Mouse (Mus musculus): Measurements from ENCODE around the gene Lgi4. TPM values are rescaled to one million over a fixed set of nuclear protein-coding genes. Genes with fewer than 3 reads are reported as not detected.

The Lgi4 gene
- polyA plus RNA-seq, 1 experiment from 2014 or later = 0.22 TPM

- Histone ChIP-seq H3K79me2 (ENCODE audit: inconsistent target) (no peaks in the 10 kb centered on the region), H3K36me3 (ENCODE audit: inconsistent target) (no peaks in the 10 kb centered on the region), H3K27ac (no peak overlapping the region), H3K4me3 (ENCODE audit: inconsistent target) (no peak overlapping the region)
- 83% methylated on average over 6 of the region's 6 CpGs for WGBS (ENCODE audit: missing documents)
Measured at GRCm38 (mm10) chr7:31077470-31077869, 18.3 kb downstream of the Lgi4 start.

DNA sequence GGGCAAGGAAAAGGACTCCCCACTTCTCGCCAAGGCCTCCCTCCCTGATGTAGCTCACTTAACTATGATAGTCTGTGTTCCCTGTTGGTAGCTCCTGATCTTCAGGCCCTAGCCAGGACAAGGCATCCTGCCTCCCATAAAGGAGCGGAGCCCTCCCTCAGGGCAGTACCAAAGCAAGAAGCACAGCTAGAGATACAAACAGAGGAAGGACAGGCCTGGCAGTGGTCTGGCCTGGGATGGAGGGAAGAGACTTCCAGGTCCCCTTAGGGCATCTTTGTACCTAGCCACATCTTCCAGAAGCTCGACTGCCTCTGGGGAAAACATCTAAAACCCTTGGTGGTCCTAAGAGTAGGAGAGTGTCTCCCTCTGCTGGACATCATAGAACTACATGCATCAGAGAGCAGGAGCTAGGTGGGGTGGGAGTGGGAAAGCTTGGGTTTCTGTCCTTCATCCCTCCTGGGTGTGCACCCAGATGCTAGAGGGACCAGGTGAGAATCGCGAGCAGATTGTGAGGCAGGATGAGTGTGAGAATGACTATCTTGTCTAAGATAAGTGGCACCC, 18.8 kb downstream of the Lgi4 start:
- Histone ChIP-seq H3K27ac (no peak overlapping the region), H3K4me3 (ENCODE audit: inconsistent target) (no peak overlapping the region), H3K36me3 (ENCODE audit: inconsistent target) (no peaks in the 10 kb centered on the region), H3K79me2 (ENCODE audit: inconsistent target) (no peaks in the 10 kb centered on the region)
- WGBS (ENCODE audit: missing documents) = 36% methylated on average over 5 of the region's 5 CpGs

DNA sequence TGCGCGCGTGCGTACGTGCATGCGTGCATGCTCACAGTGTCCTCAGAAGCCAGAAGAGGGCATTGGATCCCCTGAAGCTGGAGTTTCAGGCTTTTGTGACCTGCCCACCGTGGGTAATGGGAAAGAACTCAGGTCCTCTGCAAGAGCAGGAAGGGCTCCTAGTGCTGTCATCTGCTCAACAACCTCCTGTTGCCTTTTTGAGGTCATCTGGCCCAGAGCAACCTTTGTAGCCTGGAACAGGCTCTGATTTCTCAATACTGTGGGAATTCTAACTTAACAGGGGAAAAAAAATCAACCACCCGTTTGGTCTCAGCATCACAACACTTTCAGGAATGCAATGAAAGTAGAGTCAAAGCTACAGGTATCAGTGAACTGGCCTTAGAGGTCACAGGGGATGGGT, 20.5 kb downstream of the Lgi4 start:
- no peak overlapping the region for H3K27ac ChIP-seq
- H3K79me2 ChIP-seq (ENCODE audit: inconsistent target) = no peaks in the 10 kb centered on the region
- 84% methylated on average over 5 of the region's 8 CpGs for whole genome bisulfite sequencing (ENCODE audit: missing documents)
- H3K4me3 ChIP-seq (ENCODE audit: inconsistent target) = no peak overlapping the region
- H3K36me3 ChIP-seq (ENCODE audit: inconsistent target) = no peaks in the 10 kb centered on the region

DNA sequence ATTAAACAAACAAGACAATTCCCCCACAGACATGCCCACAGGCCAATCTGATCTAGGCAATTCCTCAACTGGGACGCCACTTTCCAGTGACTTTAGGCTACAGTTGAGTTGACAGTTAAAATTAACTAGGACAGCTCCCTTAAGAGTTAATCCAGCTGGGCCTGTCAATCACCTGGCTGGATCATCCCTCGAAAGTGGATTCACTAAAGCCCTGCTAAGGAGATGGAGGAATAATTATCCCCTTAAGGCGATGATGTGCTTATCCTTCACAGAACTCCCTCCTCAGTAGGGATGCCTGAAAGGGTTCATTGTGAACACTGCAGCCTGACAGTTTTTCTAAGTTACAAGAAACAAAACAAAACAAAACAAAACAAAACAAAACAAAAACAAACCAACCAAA, 21.5 kb downstream of the Lgi4 start:
- WGBS (ENCODE audit: missing documents) = 93% methylated on average over 3 of the region's 3 CpGs
- Histone ChIP-seq H3K79me2 (ENCODE audit: inconsistent target) (no peaks in the 10 kb centered on the region), H3K36me3 (ENCODE audit: inconsistent target) (no peaks in the 10 kb centered on the region), H3K27ac (no peak overlapping the region), H3K4me3 (ENCODE audit: inconsistent target) (no peak overlapping the region)

DNA sequence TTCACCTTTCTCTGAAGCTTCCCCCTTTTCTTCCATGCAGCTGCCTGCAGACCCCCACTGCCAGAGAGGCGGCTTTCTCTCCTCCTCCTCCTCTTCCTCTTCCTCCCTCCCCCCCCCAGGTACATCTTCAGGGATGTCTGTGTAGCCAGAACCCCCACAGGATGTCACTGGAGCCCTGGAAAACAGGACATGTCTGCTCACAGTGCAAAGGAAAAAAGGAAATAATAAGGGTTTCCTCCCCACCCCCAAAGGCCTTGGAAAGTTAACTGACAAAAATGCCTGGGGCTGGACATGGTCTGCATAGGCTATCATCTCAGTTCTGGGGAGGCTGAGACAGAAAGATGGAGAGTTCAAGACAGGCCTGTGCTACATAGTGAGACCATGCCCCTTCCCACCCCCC, 22.0 kb downstream of the Lgi4 start:
- H3K4me3 ChIP-seq (ENCODE audit: inconsistent target) = no peak overlapping the region
- no peaks in the 10 kb centered on the region for H3K79me2 ChIP-seq (ENCODE audit: inconsistent target)
- H3K36me3 ChIP-seq (ENCODE audit: inconsistent target) = no peaks in the 10 kb centered on the region
- WGBS (ENCODE audit: missing documents) = 59% methylated on average over 1 of the region's 1 CpGs
- no peak overlapping the region for H3K27ac ChIP-seq

- Histone ChIP-seq H3K4me3 (ENCODE audit: inconsistent target) (no peak overlapping the region), H3K79me2 (ENCODE audit: inconsistent target) (no peaks in the 10 kb centered on the region), H3K36me3 (ENCODE audit: inconsistent target) (no peaks in the 10 kb centered on the region), H3K27ac (no peak overlapping the region)
Measured at GRCm38 (mm10) chr7:31082106-31082505, 23.0 kb downstream of the Lgi4 start.

DNA sequence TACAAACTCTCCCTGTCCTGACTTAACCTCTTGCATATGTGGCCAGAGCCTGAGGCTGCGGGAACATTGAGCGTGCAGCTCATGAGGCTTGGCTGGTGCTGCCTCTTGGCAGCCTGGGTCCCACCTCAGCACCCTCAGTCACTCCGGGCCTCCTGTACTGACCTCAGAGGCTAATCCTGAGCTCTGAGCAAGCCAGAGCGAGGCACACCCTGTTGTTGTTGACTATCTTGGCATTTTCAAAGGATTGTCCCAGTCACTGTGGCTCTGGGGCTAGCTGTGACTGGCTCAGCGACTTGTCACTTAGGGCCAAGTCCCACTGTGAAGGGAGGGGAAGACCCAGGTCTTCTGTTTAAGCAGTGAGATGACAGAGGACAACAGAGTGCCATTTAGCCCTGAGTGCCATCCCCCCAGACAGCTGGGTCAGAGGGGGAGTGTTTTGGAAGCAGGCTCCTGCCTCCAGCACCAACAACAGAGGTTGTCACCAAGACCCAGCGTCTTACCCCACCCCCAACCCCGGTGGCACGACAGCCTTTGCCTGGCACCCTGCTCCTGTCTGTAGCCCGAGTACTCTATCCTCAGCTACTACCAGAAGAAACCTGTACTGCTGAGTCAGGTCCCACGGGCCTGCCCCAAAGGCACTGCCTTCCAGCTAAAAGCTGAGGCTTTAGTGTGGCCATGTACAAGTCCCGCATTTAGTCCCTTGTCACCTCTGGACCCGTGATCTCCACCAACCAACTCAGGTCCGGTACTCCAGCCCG, 23.9 kb downstream of the Lgi4 start:
- Histone ChIP-seq H3K4me3 (ENCODE audit: inconsistent target) (no peak overlapping the region), H3K27ac (no peak overlapping the region), H3K79me2 (ENCODE audit: inconsistent target) (no peaks in the 10 kb centered on the region), H3K36me3 (ENCODE audit: inconsistent target) (no peaks in the 10 kb centered on the region)
- WGBS (ENCODE audit: missing documents) = 86% methylated on average over 14 of the region's 14 CpGs

GRCm38 (mm10) chr7:31084140-31084539, 25.0 kb downstream of the Lgi4 start:
- Histone ChIP-seq H3K36me3 (ENCODE audit: inconsistent target) (no peaks in the 10 kb centered on the region), H3K27ac (no peak overlapping the region), H3K79me2 (ENCODE audit: inconsistent target) (no peaks in the 10 kb centered on the region), H3K4me3 (ENCODE audit: inconsistent target) (no peak overlapping the region)
- 83% methylated on average over 9 of the region's 9 CpGs for WGBS (ENCODE audit: missing documents)

GRCm38 (mm10) chr7:31085171-31085570, 26.0 kb downstream of the Lgi4 start:
- H3K79me2 ChIP-seq (ENCODE audit: inconsistent target) = no peaks in the 10 kb centered on the region
- 66% methylated on average over 3 of the region's 3 CpGs for WGBS (ENCODE audit: missing documents)
- H3K36me3 ChIP-seq (ENCODE audit: inconsistent target) = no peaks in the 10 kb centered on the region
- no peak overlapping the region for H3K27ac ChIP-seq
- H3K4me3 ChIP-seq (ENCODE audit: inconsistent target) = no peak overlapping the region

DNA sequence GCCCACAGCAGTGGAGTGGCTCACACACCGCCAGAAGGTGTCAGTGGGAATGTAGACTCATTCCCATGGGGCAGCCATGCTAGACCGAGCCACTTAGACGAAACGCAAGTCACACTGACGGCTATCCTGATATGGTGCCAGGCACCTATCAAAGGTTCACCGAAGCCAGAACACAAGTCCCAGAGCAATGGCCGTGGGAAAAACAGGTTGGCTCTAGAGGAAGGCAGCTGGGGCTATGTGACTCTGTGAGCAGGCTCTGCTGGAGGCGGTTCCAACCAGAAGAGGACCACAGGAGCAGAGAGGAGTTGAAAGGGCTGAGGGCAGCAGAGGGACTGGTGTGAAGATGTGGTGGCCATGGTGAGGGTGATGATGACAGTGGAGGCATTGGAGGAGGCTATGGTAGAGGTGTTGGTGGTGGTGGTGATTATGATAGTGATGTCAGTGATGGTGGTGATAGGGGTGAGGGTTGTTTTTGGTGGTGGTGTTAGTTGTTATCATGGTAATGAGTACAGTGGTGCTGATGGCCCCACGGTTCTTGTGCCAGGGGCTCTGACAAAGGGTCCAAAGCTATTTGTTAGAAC, 27.1 kb downstream of the Lgi4 start:
- no peaks in the 10 kb centered on the region for H3K36me3 ChIP-seq (ENCODE audit: inconsistent target)
- H3K27ac ChIP-seq = no peak overlapping the region
- no peaks in the 10 kb centered on the region for H3K79me2 ChIP-seq (ENCODE audit: inconsistent target)
- H3K4me3 ChIP-seq (ENCODE audit: inconsistent target) = no peak overlapping the region
- 95% methylated on average over 9 of the region's 9 CpGs for WGBS (ENCODE audit: missing documents)

DNA sequence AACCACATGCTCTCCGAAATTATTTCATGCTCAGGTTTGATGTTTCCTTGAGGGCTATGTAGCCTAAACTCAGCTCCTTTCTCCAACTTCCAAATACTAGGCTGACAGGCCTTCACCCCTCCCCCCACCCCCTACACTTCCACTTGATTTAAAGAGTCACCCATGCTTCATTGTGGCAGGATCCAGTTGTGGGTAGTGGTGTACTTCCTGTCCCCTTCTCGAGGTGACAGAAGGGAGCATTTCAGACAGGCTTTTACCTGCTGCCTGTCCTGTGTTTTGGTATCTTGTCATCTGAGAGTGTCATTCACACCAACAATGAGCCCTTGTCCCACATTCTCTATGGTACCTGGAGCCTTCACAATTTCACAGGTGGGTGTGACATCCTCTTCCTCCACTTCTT, 28.1 kb downstream of the Lgi4 start:
- 4% methylated on average over 2 of the region's 2 CpGs for WGBS (ENCODE audit: missing documents)
- no peaks in the 10 kb centered on the region for H3K79me2 ChIP-seq (ENCODE audit: inconsistent target)
- no peak overlapping the region for H3K4me3 ChIP-seq (ENCODE audit: inconsistent target)
- no peak overlapping the region for H3K27ac ChIP-seq
- H3K36me3 ChIP-seq (ENCODE audit: inconsistent target) = no peaks in the 10 kb centered on the region

DNA sequence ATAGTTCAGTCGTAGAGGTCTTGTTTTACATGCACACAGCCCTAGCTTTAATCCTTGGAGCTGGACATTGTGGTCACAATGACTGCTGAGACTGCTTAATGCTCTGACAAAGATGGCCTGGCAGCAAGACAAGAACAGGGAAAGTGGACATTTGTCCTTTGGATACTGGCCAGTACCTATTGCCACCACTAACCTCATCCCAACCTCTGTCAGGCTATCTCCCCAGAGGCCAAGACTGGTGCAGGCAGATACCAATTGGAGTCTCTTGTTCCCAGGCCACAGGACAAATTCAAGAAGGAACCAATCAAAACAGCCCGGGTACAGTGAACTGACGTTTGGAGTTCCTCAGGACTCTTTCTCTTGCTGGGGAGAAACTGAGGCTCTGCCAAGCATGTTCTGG, 29.1 kb downstream of the Lgi4 start:
- Histone ChIP-seq H3K4me3 (ENCODE audit: inconsistent target) (no peak overlapping the region), H3K27ac (no peak overlapping the region), H3K79me2 (ENCODE audit: inconsistent target) (no peaks in the 10 kb centered on the region), H3K36me3 (ENCODE audit: inconsistent target) (no peaks in the 10 kb centered on the region)
- WGBS (ENCODE audit: missing documents) = 84% methylated on average over 3 of the region's 3 CpGs

GRCm38 (mm10) chr7:31089721-31090120, 30.6 kb downstream of the Lgi4 start:
- no peak overlapping the region for H3K4me3 ChIP-seq (ENCODE audit: inconsistent target)
- H3K27ac ChIP-seq = peak overlapping the region; percentile 18

GRCm38 (mm10) chr7:31094774-31095501, 35.8 kb downstream of the Lgi4 start:
- H3K4me3 ChIP-seq (ENCODE audit: inconsistent target) = no peak overlapping the region
- 28% methylated on average over 7 of the region's 12 CpGs for WGBS (ENCODE audit: missing documents)
- no peaks in the 10 kb centered on the region for H3K36me3 ChIP-seq (ENCODE audit: inconsistent target)
- H3K79me2 ChIP-seq (ENCODE audit: inconsistent target) = no peaks in the 10 kb centered on the region
- no peak overlapping the region for H3K27ac ChIP-seq

More at GRCm38 (mm10) chr7:31089721-31090120, 30.6 kb downstream of the Lgi4 start:
- 10% methylated on average over 2 of the region's 2 CpGs for WGBS (ENCODE audit: missing documents)
- Histone ChIP-seq H3K36me3 (ENCODE audit: inconsistent target) (no peaks in the 10 kb centered on the region), H3K79me2 (ENCODE audit: inconsistent target) (no peaks in the 10 kb centered on the region)
